Mouse (Mus musculus): ENCODE measurements around the gene Polg2.
"Not testable (repeated sequence)": the region's sequence is repeated elsewhere in the genome, so short reads cannot be mapped to it uniquely, and the experiment has no call there.

Polg2 gene

DNA sequence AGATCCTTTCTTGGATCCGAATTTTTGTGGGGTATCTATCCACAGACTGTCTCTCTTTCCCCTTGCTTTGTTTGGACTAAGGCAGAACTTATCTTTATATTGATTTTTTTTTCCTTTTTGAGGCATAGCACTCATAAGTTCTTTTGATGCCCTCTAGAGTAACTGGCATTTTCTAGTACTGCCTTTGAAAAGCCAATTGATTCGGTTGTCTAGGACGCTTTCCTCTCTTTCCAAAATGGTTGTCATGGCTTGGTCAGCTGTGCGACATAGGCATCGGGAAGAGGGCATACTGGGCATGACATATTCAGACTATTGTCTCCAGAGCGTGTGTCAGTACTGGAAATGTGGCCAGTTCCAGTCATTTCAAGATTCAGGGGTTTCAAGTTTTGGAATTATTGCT lies 10.3 kb upstream of the Polg2 start:
- no peak for DNase-seq (ENCODE audit: extremely low spot score, low read depth, low spot score)

DNA sequence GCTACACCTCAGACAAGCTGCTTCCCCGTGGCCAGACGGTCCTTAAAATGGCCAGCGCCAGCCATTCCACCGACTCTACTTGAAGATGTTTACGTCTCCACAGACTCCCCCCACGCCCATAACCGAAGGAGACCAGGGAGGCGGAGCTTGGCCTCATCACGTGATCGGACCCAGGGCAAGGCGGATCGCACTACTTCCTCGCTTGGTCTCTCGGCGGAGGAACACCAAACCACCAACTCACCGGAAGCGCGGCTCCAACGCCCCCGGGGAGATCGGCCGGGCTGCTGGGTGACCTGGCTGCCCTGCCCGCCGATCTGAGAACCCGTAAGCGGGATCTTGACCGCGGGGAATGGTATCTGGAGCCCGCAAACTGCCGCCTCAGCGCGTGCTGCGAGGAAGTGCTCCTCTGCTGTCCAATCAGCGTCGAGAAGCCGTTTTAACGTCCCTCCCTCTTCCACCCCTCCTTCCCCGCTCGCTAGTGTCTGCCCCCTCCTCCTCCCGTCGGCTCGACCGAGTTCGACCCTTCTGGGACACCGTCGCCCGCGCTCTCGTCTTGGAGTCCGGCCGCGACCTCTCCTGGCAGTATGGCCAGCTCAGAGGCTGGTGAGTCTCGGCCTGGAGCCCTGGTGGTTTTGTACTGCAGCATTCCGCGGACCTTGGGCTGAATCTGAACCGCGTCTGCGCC lies 9.6 kb upstream of the Polg2 start, which contains the start of the genes Ddx5 and Cep95:
Gene Ddx5, minus strand, starts transcription at position 411 of the 685 bp plus-strand sequence.
Gene Cep95, plus strand, starts transcription at position 478 of the 685 bp plus-strand sequence.
- DNase-seq (ENCODE audit: extremely low spot score, low read depth, low spot score): peak; percentile 88

DNA sequence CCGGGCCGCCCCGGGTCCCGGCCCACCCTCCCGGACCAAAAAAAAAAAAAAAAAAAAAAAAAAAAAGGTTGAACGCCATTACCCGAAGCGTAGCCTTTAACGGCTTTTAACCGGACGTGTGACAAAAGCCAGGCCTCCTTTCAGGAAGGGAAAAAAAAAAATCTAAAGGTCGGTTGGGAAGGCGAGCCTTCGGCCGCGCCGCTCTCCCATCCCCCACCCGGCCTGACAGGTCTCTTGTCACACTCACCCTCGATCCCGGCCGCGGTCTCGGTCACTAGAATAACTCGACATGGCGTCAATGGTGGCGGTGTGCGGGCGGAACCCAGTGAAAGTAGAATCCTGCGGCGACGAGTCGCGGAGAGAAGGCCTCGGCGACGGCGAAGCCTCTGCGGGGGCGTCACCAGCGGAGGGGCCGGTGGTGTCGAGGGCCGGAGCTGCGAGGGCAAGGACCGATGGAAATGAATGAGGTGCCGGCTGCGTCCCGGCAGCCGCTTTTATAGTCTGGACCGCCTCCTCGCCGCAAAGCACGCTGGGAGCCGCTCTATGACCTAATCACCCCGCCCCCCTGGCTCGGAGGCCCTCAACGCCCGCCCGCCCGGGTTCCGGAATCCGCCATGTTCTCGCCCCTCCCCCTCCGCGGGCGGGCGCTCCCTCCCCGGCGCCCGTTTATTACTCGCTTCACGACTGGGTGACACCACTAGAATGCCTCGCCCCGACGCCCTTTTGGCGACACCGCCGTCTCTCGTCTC lies 8.9 kb upstream of the Polg2 start:
- no peak for DNase-seq (ENCODE audit: extremely low spot score, low read depth, low spot score)

DNA sequence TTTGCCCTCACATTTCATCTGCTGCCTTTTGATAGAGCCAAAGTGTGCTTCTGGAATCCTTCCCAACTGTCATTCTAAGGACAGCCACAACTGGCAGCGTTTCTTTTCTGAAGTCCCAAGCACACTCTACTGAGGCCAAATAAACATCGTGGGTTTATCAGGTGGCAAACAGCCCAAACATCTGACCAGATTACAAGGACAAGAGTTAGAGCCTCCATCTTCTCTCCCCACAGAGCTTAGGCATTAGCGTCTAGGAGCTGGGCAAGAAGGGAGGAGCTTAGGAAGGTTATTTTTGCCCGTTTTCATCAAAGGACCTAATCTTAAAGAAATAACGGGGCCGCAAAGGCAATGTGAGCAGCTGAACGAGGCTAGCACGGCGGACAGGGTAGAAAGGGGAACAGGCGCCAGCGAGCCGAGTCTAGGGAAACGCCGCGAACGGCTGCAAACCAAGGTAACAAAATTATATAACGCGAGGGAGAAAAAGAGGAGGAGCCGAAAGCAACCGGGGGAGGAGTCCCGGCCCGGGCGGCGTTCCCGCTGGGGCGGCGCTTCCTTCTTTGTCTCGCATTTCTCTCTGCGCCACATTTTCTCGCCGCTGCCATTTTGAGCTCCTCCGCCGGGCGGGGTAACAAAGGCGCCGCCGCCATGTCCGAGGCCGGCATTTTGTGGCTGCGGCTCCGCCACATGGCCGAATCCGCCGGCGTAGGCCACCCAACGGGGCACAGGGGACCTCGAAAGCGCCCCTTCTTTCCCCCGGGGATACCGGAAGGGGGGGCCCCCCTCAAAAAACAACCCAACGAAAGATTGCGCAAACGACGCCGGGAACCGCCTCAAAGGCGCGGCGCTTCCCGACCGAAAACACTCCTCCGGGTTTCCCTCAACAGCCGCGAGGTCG lies 8.0 kb upstream of the Polg2 start:
- DNase-seq (ENCODE audit: extremely low spot score, low read depth, low spot score): no peak

DNA sequence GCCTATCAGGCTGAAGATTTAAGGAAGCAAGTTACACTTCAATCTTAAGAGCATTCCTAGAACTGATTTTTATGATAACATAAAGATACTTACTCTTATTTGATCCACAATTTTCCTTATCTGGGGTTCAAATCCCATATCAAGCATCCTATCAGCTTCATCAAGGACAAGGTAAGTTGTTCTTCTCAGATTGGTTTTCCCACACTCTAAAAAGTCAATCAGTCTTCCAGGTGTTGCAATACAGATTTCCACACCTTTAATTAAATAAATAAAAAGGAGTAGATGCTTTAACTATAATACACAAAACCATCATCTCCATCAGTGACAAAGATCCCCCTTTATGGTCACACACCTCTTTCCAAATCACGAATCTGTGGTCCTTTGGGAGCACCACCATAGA lies 5.7 kb upstream of the Polg2 start:
- DNase-seq (ENCODE audit: extremely low spot score, low read depth, low spot score): no peak

DNA sequence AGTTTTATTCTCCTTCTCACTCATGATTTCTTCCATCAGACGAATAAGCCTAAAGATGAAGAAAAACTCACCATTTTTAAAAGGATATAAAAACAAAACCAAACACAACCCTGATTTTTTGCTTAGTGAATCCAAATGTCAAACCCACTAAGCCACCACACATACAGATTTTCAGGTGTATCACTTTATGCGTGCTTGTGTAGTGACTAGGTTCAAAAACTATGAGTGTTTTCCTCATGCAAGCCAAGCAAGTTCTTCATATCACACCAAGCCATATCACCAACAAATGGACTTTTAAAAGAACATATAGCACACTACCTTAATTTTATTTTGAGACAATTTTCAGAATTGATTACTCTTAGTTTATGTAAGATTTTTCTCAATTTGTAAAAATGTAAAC lies 5.1 kb upstream of the Polg2 start:
- DNase-seq (ENCODE audit: extremely low spot score, low read depth, low spot score): no peak

DNA sequence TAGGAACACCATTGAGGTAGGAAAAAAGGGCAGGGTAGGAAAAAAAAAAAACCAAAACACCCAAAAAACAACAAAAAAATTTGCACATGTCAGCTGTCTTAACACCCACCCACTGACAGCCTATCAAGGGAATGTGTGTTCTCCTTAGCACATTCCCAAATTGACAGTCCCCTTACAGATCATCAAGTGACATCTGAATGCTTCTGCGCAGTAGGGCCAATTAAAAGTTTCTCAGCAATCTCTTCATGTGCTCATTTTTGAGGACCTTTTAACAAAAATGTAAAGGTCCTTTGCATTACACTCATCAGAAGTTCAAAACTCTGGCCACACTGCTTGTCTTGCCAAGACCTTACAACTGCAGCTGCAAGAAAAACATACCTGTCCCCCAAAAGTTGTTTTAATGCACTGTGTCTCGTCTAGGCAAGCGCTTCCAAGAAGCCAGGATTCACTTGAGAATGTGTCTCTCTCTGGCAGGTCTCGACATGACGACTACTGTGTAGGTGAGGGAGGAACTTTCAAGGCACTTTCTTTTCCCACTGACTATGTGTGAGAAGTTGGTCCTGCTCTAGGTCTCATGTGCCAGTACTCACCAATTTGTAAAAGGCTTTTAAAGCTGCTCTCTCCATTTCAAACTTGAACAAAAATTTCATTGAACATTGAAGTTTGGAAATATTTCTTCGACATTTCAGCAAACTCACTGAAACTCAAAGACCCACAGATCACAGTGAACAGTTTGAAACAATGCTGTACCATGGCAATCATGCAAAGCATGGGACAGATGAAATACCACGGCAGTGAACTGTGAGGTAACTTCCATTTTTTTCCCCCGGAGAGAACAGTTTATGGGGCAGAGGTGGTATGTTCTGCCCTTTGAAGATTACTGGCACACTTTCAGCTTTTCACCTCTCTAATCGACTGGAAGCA lies 3.8 kb upstream of the Polg2 start:
- no peak for DNase-seq (ENCODE audit: extremely low spot score, low read depth, low spot score)

DNA sequence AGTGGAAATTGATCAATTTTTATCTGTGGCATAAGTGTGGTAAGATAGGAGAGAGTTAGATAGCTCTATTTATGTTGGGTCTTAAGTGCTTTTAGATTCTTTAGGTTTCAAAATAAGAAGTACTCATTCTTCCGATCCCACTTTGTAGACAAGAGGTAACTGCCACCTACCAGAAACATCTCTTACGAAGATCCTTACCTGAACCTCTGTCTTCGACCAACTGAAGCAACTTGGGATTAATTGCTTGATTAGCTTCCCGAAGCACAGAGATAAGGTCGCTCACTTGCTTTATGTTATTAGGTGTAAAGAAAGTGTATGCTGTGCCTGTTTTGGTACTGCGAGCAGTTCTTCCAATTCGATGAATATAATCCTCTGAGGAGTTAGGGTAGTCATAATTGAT lies 2.9 kb upstream of the Polg2 start:
- not testable (repeated sequence) for DNase-seq (ENCODE audit: extremely low spot score, low read depth, low spot score)

DNA sequence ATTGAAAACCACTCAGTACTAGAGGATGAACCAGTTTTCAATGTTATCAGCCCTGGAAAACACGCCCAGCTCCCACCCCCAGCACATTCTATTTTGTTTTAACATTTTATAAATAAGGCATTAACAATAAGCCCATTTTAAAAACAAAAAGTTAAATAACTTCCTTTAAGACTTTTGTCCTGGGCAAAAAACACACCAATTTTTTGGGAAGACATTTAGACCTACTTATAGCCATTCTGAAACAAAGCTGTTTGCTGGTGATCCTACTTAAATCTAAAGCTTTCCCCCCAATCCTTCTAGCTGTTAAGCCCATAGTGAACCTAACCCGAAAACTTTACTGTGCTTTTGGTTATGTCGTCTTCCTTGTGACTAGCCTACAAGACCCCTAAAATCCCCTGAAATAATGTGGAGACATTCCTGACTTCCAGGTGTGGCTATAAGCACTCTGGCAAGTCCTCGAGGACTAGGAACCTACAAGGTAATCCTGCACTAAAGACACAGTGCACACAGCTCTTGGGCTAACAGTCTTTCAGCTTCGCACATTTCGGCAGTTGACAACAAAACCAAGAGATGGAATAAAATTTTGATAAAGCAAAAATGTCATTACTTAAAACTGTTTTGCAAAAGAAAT lies 1.4 kb upstream of the Polg2 start:
- DNase-seq (ENCODE audit: extremely low spot score, low read depth, low spot score): no peak

DNA sequence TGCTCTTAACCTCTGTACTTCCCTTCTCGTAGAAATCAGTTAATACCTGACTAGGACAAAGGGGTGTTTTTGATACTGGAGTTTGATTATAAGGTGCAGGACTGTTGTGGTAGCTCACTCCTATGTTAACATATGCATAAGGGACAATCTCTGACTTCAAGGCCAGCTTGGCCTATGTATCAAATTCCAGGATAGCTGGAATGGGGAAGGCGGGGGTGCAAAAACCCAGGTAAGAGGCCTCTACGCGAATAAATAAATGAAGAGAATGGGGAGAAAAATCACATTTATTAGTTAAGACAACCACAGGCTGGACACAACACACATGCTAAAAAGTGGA lies 720 bp upstream of the Polg2 start:
- no peak for DNase-seq (ENCODE audit: extremely low spot score, low read depth, low spot score)

DNA sequence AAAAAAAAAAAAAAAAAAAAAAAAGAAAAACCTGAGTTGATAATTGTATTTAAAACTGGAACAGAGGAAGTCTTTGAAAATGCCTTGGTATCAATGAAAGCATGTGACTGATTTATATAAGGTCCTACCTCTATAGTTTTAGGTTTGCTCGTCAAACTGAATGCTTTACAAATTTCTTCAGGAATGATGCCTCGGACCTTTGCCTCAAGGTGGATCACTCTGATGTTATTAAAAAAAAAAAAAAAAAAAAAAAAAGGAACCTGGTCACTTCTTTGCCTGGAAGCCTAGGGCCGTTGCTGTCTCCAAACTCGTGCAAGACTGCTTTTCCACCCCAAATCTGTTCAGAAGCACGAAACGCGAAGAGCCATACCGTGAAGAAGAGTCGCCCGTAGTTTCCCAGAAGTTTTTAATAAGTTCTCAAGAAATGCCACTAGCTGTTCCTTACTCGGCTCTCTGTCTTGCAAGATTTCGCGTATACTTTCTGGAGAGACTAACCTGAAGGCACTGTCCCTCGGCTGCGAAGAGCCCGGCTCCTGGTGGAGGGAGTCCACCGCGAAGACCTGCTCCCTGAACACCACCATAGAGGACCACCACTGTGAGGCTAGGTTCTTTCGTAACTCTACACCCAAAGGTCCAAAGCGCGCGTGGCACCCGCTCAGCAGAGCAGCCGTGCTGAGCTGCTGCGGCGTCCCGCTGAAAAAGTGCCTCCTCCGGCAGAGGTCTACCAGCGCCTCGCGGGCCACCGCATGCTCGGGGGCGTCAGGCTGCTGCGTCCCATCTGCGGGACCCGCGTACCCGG lies 549 bp downstream of the Polg2 start:
- no peak for DNase-seq (ENCODE audit: extremely low spot score, low read depth, low spot score)

DNA sequence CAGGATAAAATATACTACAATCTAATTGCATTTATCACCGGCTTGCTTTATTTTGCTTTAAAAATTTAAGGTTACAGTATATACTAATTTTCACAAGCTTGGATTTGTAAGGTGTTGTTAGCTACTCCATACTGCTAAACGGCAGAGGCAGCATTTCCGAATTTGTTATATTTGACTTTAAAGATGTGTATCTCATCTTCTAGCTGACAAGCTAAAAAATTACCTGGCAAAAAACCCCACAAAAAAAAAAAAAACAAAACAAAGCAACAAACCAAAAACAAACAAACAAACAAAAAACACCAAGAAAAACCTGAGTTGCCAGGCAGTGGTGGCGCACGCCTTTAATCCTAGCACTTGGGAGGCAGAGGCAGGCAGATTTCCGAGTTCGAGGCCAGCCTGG lies 1.2 kb downstream of the Polg2 start:
- DNase-seq (ENCODE audit: extremely low spot score, low read depth, low spot score): no peak

DNA sequence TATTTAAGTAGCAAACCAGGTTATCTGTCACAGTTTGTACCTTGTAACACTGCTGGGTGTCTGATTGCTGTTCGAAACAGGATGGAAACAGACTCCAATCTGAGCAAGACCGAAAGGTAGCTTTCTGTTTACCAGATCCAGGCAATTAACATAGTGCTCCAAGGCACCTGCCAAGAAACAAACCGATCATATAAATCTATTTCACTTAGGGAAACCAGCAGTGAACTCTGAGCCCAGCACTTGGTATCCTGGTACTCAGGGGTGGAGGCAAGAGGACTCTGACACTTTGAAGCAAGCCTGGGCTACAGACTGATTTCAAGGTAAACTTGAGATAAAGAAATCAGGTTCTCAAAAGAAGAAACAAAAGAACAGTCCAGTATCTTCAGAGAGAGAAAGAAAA lies 1.9 kb downstream of the Polg2 start:
- no peak for DNase-seq (ENCODE audit: extremely low spot score, low read depth, low spot score)

DNA sequence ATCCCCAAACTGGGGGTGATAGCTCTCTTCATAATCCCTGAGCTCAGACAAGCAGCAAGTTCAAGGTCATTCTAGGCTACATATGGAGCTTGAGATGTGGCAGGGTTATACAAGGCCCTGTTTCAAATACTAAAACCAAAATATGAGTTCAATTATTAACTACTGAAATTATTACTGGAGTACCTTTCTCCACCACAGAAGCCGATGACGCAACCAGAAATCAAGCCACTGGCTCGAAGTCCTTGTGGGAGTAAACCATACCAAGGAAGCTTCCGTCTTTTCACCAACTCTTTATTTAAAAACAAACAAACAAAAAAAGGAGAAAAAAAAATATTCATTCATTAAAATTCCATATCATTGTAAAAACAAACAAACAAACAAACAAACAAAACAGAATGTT lies 2.4 kb downstream of the Polg2 start:
- no peak for DNase-seq (ENCODE audit: extremely low spot score, low read depth, low spot score)

DNA sequence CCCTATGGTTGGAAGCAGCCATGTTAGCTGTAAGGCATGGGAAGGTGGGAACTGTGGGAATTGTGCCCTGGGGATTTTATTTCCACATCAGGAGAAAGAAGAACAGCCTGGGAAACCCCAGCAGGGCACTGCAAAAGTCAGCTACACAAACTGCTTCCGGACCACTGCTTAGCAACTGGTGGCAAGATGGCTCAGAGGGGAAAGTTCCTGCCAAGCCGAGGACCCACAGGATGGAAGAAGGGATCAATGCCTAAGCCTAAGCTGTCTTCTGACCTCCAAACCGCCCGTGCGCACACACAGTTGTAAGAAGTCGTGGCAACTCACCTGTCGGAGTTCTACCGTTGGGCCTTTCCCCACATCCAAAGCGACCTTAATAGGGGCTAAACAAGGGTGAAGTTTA lies 6.3 kb downstream of the Polg2 start:
- no peak for DNase-seq (ENCODE audit: extremely low spot score, low read depth, low spot score)

DNA sequence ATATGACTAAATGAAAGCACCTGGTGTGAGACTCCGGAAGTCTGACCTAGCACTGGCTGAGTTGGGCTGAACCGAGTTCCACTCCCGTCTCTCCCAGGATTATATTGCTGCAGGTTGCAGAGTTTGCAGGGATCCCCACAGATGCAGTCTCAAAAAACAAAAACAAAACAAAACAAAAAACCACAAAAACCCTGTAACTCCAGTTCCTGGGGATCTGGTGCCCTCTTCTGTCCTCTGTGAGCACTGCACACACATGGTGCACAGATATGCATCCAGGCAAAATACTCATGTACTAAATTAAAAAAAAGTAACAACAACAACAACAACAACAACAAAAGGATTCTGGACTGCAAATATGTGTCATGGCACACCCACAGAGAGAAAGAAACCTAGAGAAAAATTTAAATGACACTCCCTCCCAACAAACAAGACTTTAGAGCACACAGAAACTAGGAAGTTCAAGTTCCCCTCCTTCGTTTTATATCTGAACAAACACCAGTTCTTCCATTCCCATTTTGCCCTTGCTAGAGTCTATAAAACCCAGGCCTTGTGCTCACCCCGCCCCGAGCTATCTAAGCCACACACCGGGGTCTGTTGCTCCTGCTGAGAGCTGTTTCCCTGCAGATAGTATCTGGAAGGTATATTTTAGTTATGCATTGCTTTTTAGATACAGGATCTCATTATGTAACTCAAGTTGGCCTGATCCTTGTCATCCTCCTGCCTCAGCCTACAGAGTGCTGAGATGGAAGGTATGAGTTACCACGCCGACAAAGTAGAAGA lies 9.0 kb downstream of the Polg2 start:
- no peak for DNase-seq (ENCODE audit: extremely low spot score, low read depth, low spot score)

DNA sequence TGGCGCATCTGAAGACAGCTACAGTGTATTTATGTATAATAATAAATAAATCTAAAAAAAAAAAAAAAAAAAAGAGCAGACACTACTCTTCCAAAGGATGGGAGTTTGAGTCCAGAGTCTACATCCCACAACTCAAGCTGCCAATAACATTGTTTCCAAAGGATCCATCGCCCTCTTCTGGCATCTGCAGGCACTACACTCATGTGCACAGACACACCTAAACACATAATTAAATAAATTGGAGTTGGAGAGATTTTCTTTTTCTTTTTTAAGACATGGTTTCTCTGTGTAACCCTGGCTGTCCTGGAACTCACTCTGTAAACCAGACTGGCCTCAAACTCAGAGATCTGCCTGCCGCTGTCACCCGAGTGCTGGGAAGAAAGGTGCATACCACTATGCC lies 11.8 kb downstream of the Polg2 start:
- no peak for DNase-seq (ENCODE audit: extremely low spot score, low read depth, low spot score)

DNA sequence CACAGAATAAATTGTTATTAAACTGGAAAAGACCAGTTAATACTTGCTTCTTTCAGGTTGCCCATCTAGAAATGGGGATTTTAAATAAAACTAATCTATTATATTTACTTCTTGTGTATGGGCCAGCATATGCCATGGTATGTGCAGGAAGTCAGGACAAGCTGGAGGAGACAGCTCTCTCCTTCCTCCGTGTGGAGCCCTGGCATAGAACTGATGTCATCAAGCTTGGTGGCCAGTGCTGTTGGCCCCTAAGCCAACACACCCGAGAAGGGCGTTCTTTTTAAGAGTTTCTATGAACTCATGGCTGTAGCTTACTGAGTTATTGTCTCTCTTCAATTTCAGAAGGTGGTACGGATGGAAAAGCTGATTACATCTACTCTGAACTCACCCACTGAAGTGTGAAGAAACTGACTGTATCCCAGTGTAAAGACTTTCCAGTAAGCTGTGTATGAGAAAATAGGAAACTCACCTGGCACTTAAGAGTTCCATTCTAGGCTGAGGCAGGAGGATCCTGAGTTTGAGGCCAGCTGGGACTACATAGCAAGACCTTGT lies 12.7 kb downstream of the Polg2 start:
- DNase-seq (ENCODE audit: extremely low spot score, low read depth, low spot score): no peak

All from hindlimb bud, embryonic 11.5 days (tissue).